In the genomic region with DNA sequence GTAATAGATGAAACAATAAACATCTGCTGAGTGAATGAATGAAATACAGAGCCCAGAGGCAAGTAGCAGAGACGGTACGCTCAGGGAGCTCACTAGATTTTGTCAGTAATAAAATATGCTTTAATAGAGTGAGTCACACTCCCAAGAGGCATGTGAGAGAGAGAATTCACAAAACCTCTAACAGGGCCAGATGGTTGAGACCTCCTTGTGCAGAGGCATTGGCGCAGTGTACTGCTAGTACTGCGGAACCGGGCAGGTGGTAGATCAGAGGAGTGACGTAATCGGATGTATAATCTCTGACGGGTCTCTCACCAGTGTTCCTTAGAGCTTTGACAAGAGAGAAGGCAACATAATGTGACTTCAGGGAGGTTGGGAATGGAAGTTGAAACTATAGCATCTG, we compare ENCODE assay signal across 14 mouse cellular contexts.
DNase-seq lines count a peak whose midpoint lies in the region; ATAC-seq and TF ChIP-seq lines count a peak whose summit lies in the region.
"Had no signal": no experiment of that assay in that cellular context is flagged by ENCODE, and none has a peak within 500 bp of the region (broad histone marks: within the 10 kb centered on the region; RNA-seq: fewer than 3 reads in every experiment).

No protein-coding gene starts in this region.

- intact Hi-C loops in heart, postnatal 10 days (cut with DNase I) = no loop called here

- POLR2A ChIA-PET in Patski (lab: Charles Lee) = interaction anchor here (0.7 kb wide), 1 partner anchor 617 kb away, joined by 3 read pairs; no protein-coding TSS in a partner anchor

- in situ Hi-C loops in Patski (cut with MboI; ENCODE audit: low pct_unique_long_range_greater_than_20kb) = loop anchor here (5.0 kb wide), 1 partner anchor 102 kb away; no protein-coding TSS in a partner anchor

- WGBS in forebrain, postnatal 0 days = 71% methylated on average over 8 of the region's 8 CpGs
- 89% methylated on average over 8 of the region's 8 CpGs for WGBS in forebrain, embryonic 12.5 days

- no peak overlapping the region for H3K4me3 ChIP-seq in forebrain, postnatal 0 days (ENCODE audit: low read depth, low read length)
- no peak overlapping the region for H3K4me3 ChIP-seq in forebrain, embryonic 12.5 days (replicated peaks)
- H3K4me3 ChIP-seq: hindbrain, embryonic 10.5 days had no signal

- CTCF ChIA-PET in Patski (lab: Charles Lee) = interaction anchor here (0.7 to 1.3 kb wide), 2 partner anchors 13 to 92 kb away, joined by 3 read pairs; no protein-coding TSS in a partner anchor

- peak; percentile 34; the same call in 1 of the 2 replicates for ATAC-seq in forebrain, postnatal 0 days
- no peak for ATAC-seq in forebrain, embryonic 12.5 days (ENCODE audit: low FRiP score)
- ATAC-seq in Patski = peak; percentile 24
- ATAC-seq in megakaryocyte, adult 5-6 weeks (ENCODE audit: poor library complexity, severe bottlenecking) = no peak

- no peaks in the 10 kb centered on the region for H3K4me1 ChIP-seq in forebrain, postnatal 0 days (ENCODE audit: insufficient read depth)
- H3K4me1 ChIP-seq in forebrain, embryonic 12.5 days = 0 out of 2 replicates have a peak, but pooled peaks cover 2% of the 10 kb centered on the region

- no peaks in the 10 kb centered on the region; the same call in 1 of the 2 replicates for H3K36me3 ChIP-seq in forebrain, postnatal 0 days (ENCODE audit: insufficient read depth)
- H3K36me3 ChIP-seq in forebrain, embryonic 12.5 days (replicated peaks) = no peaks in the 10 kb centered on the region
- H3K36me3 ChIP-seq: hindbrain, embryonic 10.5 days had no signal

- H3K27ac ChIP-seq in forebrain, postnatal 0 days (ENCODE audit: low read depth, low read length) = no peak overlapping the region
- H3K27ac ChIP-seq in forebrain, embryonic 12.5 days = no peak overlapping the region
- H3K27ac ChIP-seq: hindbrain, embryonic 10.5 days had no signal

- H3K9ac ChIP-seq in forebrain, postnatal 0 days = no peak overlapping the region
- no peak overlapping the region for H3K9ac ChIP-seq in forebrain, embryonic 12.5 days

- TF ChIP-seq CTCF in forebrain, postnatal 0 days (IDR thresholded peaks at IDR 0.05; ENCODE audit: low read depth) = no peak
- TF ChIP-seq CTCF in Patski (IDR thresholded peaks at IDR 0.05) = no peak

- no peaks in the 10 kb centered on the region for H3K9me3 ChIP-seq in forebrain, postnatal 0 days (ENCODE audit: low read length)
- H3K9me3 ChIP-seq in forebrain, embryonic 12.5 days = no peaks in the 10 kb centered on the region
- H3K9me3 ChIP-seq: hindbrain, embryonic 10.5 days had no signal

- H3K4me2 ChIP-seq in forebrain, postnatal 0 days (ENCODE audit: low read depth) = no peak overlapping the region
- no peak overlapping the region for H3K4me2 ChIP-seq in forebrain, embryonic 12.5 days
- H3K4me2 ChIP-seq: liver, embryonic 11.5 days had no signal

- DNase-seq in forebrain, postnatal 0 days = no peak
- peak; percentile 51 to 71 for DNase-seq in layer of hippocampus, adult 18-20 months (ENCODE audit: low spot score in 2 of 2)
- DNase-seq in layer of hippocampus, postnatal 10 days (ENCODE audit: low spot score in 2 of 2) = no peak
- DNase-seq in Patski (ENCODE audit: low read depth, low spot score) = no peak
- peak; percentile 48 for DNase-seq in heart, postnatal 10 days
- no peak for DNase-seq in lung, postnatal 10 days
- DNase-seq: embryo, embryonic 11 days; kidney, adult 18-20 months; lung, postnatal 14 days; thymus, postnatal 14 days had no signal

- no peaks in the 10 kb centered on the region for H3K27me3 ChIP-seq in forebrain, postnatal 0 days (ENCODE audit: insufficient read depth, low read length)
- no peaks in the 10 kb centered on the region for H3K27me3 ChIP-seq in forebrain, embryonic 12.5 days
- no peaks in the 10 kb centered on the region for H3K27me3 ChIP-seq in Patski

Comparison
In these comparisons a context has a peak if more than half of its experiments do, and no peak if none do; other contexts are left out.
1. ATAC-seq: peak in forebrain, postnatal 0 days (single experiment) and Patski (single experiment); none in forebrain, embryonic 12.5 days (single experiment) and megakaryocyte, adult 5-6 weeks (single experiment).
2. DNase-seq: peak in layer of hippocampus, adult 18-20 months (2 of 2) and heart, postnatal 10 days (2 of 2); none in forebrain, postnatal 0 days (single experiment), layer of hippocampus, postnatal 10 days (0 of 2), Patski (single experiment) and lung, postnatal 10 days (single experiment).